Mouse (Mus musculus) liver, postnatal 0 days (tissue): ENCODE measurements at regions not wholly inside any gene's neighbourhood (a gene's known extent, or its start where the extent isn't known, plus 50 kb on each side); places are given as distances from the start of the nearest gene placed in this dataset.
A peak's percentile ranks its signal among the peaks of the same experiment; 100 is the strongest.

Source experiments
- CTCF ChIP-seq: sonication (generic); IDR thresholded peaks from 2 replicates; pipeline ENCODE4 v1.5.1; 2016; ENCODE audit warnings: antibody characterized with exemption, low read depth
- EP300 ChIP-seq: IDR thresholded peaks from 2 replicates; pipeline ENCODE4 v1.6.1; 2016; ENCODE audit warnings: antibody characterized with exemption, low read depth, mild to moderate bottlenecking

DNA sequence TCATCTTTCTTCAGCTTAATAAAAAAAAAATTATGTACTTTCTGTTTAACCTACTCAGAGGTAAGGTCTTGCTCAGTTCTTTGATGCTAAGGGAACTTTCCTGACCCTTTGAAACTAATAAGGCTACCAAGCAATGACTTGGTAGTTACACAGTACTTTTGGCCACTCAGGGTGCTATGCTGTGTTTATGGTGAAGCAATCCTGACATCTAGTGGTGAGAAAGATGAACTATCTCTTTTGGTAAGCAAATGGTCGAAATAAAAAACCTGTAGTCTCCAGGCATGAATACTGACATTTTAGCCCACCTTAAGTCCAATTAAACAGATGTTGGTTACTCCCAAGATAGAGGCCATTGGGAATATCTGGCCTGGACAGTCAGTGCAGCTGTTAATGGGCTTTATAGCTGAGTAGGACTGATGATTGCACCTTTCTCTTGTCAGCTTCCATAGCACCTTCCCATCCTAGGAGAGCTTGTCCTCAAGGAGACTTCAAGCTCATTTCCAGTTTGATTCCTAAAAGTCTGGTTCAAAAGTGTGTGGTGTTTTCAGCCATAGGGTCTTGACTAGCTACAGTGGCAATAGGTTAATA lies 88.0 kb upstream of the Gm527 start:
- peak; percentile 73 for TF ChIP-seq CTCF
- TF ChIP-seq EP300 = no peak
